Mouse (Mus musculus): ENCODE results near the gene Bmper. TPM values are rescaled to one million over a fixed set of nuclear protein-coding genes. Genes with fewer than 3 reads are reported as not detected.

The Bmper gene
- total RNA-seq, 2 experiments from 2014 or later, result 3.2 to 4.6 TPM

GRCm38 (mm10) chr9:23205304-23205703 is 17.6 kb upstream of the Bmper start:
- TF ChIP-seq CTCF (conservative IDR thresholded peaks at IDR 0.05), result no peak
- no peak overlapping the region for H3K4me3 ChIP-seq
- no peak for DNase-seq (ENCODE audit: low spot score in 2 of 2)
- no peak overlapping the region for H3K27ac ChIP-seq

- Histone ChIP-seq H3K27ac (no peak overlapping the region), H3K4me3 (no peak overlapping the region)
- DNase-seq (ENCODE audit: low spot score in 2 of 2), result no peak
- no peak for TF ChIP-seq CTCF (conservative IDR thresholded peaks at IDR 0.05)
Observed at GRCm38 (mm10) chr9:23205757-23206156, 17.1 kb upstream of the Bmper start.

- H3K27ac ChIP-seq, result no peak overlapping the region
- TF ChIP-seq CTCF (conservative IDR thresholded peaks at IDR 0.05), result no peak
- no peak for DNase-seq (ENCODE audit: low spot score in 2 of 2)
- no peak overlapping the region for H3K4me3 ChIP-seq
Observed at GRCm38 (mm10) chr9:23206181-23206580, 16.7 kb upstream of the Bmper start.

- peak; percentile 95 for TF ChIP-seq CTCF (conservative IDR thresholded peaks at IDR 0.05)
- Histone ChIP-seq H3K27ac (no peak overlapping the region), H3K4me3 (no peak overlapping the region)
- DNase-seq (ENCODE audit: low spot score in 2 of 2), result peak; percentile 65 to 74
Observed at GRCm38 (mm10) chr9:23212303-23212702, 10.6 kb upstream of the Bmper start.

- no peak overlapping the region for H3K27ac ChIP-seq
- DNase-seq (ENCODE audit: low spot score in 2 of 2), result no peak
- H3K4me3 ChIP-seq, result no peak overlapping the region
- peak; percentile 52 for TF ChIP-seq CTCF (conservative IDR thresholded peaks at IDR 0.05)
Observed at GRCm38 (mm10) chr9:23219754-23220153, 3.1 kb upstream of the Bmper start.

GRCm38 (mm10) chr9:23221976-23222375 is 900 bp upstream of the Bmper start:
- DNase-seq (ENCODE audit: low spot score in 2 of 2), result no peak
- Histone ChIP-seq H3K4me3 (peak overlapping the region; percentile 72; the same call in 1 of the 2 replicates), H3K27ac (no peak overlapping the region)
- 0 out of 2 replicates have a peak, but pooled peaks have one; percentile 2 for TF ChIP-seq CTCF (conservative IDR thresholded peaks at IDR 0.05)

- no peak for DNase-seq (ENCODE audit: low spot score in 2 of 2)
- H3K4me3 ChIP-seq, result peak overlapping the region; percentile 72
- no peak for TF ChIP-seq CTCF (conservative IDR thresholded peaks at IDR 0.05)
- H3K27ac ChIP-seq, result peak overlapping the region; percentile 79
Observed at GRCm38 (mm10) chr9:23222492-23222840, 410 bp upstream of the Bmper start.

- peak overlapping the region; percentile 72 for H3K4me3 ChIP-seq
- no peak for TF ChIP-seq CTCF (conservative IDR thresholded peaks at IDR 0.05)
- H3K27ac ChIP-seq, result peak overlapping the region; percentile 79; the same call in 1 of the 2 replicates
- DNase-seq (ENCODE audit: low spot score in 2 of 2), result no peak
Observed at GRCm38 (mm10) chr9:23223549-23224077, 737 bp downstream of the Bmper start.

GRCm38 (mm10) chr9:23233464-23234121 is 10.7 kb downstream of the Bmper start:
- Histone ChIP-seq H3K27ac (no peak overlapping the region), H3K4me3 (no peak overlapping the region)
- DNase-seq (ENCODE audit: low spot score in 2 of 2), result no peak
- TF ChIP-seq CTCF (conservative IDR thresholded peaks at IDR 0.05), result no peak

- DNase-seq (ENCODE audit: low spot score in 2 of 2), result no peak
- no peak overlapping the region for H3K4me3 ChIP-seq
- H3K27ac ChIP-seq, result no peak overlapping the region
- no peak for TF ChIP-seq CTCF (conservative IDR thresholded peaks at IDR 0.05)
Observed at GRCm38 (mm10) chr9:23235368-23236002, 12.6 kb downstream of the Bmper start.

- no peak overlapping the region for H3K27ac ChIP-seq
- TF ChIP-seq CTCF (conservative IDR thresholded peaks at IDR 0.05), result no peak
- no peak for DNase-seq (ENCODE audit: low spot score in 2 of 2)
- no peak overlapping the region for H3K4me3 ChIP-seq
Observed at GRCm38 (mm10) chr9:23236635-23237279, 13.9 kb downstream of the Bmper start.

- Histone ChIP-seq H3K27ac (no peak overlapping the region), H3K4me3 (no peak overlapping the region)
- DNase-seq (ENCODE audit: low spot score in 2 of 2), result no peak
- TF ChIP-seq CTCF (conservative IDR thresholded peaks at IDR 0.05), result no peak
Observed at GRCm38 (mm10) chr9:23239011-23239410, 16.1 kb downstream of the Bmper start.

- H3K4me3 ChIP-seq, result no peak overlapping the region
- peak; percentile 39 to 62 for DNase-seq (ENCODE audit: low spot score in 2 of 2)
- no peak for TF ChIP-seq CTCF (conservative IDR thresholded peaks at IDR 0.05)
- H3K27ac ChIP-seq, result no peak overlapping the region
Observed at GRCm38 (mm10) chr9:23242911-23243310, 20.0 kb downstream of the Bmper start.
